Mouse (Mus musculus) liver, embryonic 15.5 days (tissue): ENCODE results near the gene Hmces. TPM values are rescaled to one million over a fixed set of nuclear protein-coding genes. Genes with fewer than 3 reads are reported as not detected.

Experiments
- ATAC-seq: fragments of 200-750 bp; cut with Nextera tagmentation; 2 replicates; pipeline ENCODE4 v1.8.0; 2017; ENCODE audit warnings: moderate number of reproducible peaks, mild to moderate bottlenecking, moderate library complexity; ENCODE audit not compliant: insufficient read depth
- H3K27ac ChIP-seq: fragments of 300-500 bp; sonication (generic); replicated peaks from 2 replicates; pipeline ENCODE4 v1.5.1; 2015; ENCODE audit warnings: mild to moderate bottlenecking, inconsistent platforms
- H3K27me3 ChIP-seq: fragments of 300-500 bp; sonication (generic); 2 replicates; pipeline ENCODE4 v1.6.1; 2015; ENCODE audit warnings: mild to moderate bottlenecking, inconsistent platforms
- H3K36me3 ChIP-seq: fragments of 300-500 bp; sonication (generic); replicated peaks from 2 replicates; pipeline ENCODE4 v1.6.1; 2015; ENCODE audit warnings: moderate library complexity, mild to moderate bottlenecking, inconsistent platforms
- H3K4me1 ChIP-seq: fragments of 300-500 bp; sonication (generic); replicated peaks from 2 replicates; pipeline ENCODE4 v1.6.1; 2015; ENCODE audit warnings: inconsistent platforms
- H3K4me2 ChIP-seq: fragments of 300-500 bp; sonication (generic); 2 replicates; pipeline ENCODE4 v1.6.1; 2015; ENCODE audit warnings: moderate library complexity, mild to moderate bottlenecking, inconsistent platforms
- H3K4me3 ChIP-seq: fragments of 300-500 bp; sonication (generic); replicated peaks from 2 replicates; pipeline ENCODE4 v1.5.1; 2015; ENCODE audit warnings: mild to moderate bottlenecking, inconsistent platforms
- H3K9ac ChIP-seq: fragments of 300-500 bp; sonication (generic); 2 replicates; pipeline ENCODE4 v1.6.1; 2015; ENCODE audit warnings: moderate library complexity, mild to moderate bottlenecking, inconsistent platforms
- H3K9me3 ChIP-seq: fragments of 300-500 bp; sonication (generic); replicated peaks from 2 replicates; pipeline ENCODE4 v1.6.1; 2016; ENCODE audit warnings: inconsistent platforms
- WGBS: fragments of 180-500 bp; shearing (Covaris S2); methylation state at CpG from one replicate; pipeline ENCODE4 v1.1.7; 2015; ENCODE audit warnings: mixed read lengths; ENCODE audit not compliant: insufficient replicate concordance; 5-methylcytosine and 5-hydroxymethylcytosine counted together
- polyA plus RNA-seq: library from polyadenylated mRNA; unstranded; fragments of >200 nt; fragmentation: Nextera tagmentation; extraction: Ambion mirVana; gene quantifications from 2 replicates; pipeline ENCODE4 v1.2.1, GENCODE M21; 2015

The Hmces gene
- 18.9 and 19.2 TPM in 2 replicates for polyA plus RNA-seq

GRCm38 (mm10) chr6:87913661-87914325 is at the start of gene Hmces:
Gene Hmces (plus strand): TSS chr6:87913935.
- ATAC-seq = peak; percentile 93
- Histone ChIP-seq H3K27ac (peak within 1 kb of the TSS; percentile 77), H3K4me1 (peaks cover 26% of the 10 kb centered on the region), H3K9me3 (no peaks in the 10 kb centered on the region), H3K4me3 (peak within 1 kb of the TSS; percentile 86), H3K27me3 (no peaks in the 10 kb centered on the region), H3K4me2 (peak within 1 kb of the TSS; percentile 99), H3K36me3 (peaks cover 66% of the 10 kb centered on the region), H3K9ac (peak within 1 kb of the TSS; percentile 87)
- WGBS = 1% methylated on average over 61 of the region's 62 CpGs

DNA sequence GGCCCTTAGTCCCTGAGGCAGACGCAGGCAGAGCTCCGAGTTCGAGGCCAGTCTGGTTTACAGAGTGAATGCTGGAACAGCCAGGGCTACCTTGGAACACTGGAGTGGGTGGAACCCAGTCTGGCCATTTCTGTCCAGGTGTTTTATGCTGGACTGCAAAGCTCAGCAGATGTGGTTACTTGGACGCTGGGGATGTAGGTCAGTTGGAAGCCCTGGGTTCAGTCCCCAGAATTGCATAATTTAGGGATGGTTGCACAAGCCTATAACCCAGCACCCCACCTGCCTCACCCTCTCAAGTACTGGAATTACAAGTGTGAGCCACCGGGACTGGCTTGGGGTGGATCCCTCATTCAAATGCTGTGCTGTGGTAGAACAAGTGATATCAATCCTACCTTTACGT is 47.5 kb upstream of the Hmces start:
- H3K27ac ChIP-seq = 0 out of 2 replicates have a peak overlapping the region, but pooled peaks have one; percentile 0
- peaks cover 48% of the 10 kb centered on the region for H3K4me1 ChIP-seq
- peak; percentile 4; the same call in 1 of the 2 replicates for ATAC-seq

DNA sequence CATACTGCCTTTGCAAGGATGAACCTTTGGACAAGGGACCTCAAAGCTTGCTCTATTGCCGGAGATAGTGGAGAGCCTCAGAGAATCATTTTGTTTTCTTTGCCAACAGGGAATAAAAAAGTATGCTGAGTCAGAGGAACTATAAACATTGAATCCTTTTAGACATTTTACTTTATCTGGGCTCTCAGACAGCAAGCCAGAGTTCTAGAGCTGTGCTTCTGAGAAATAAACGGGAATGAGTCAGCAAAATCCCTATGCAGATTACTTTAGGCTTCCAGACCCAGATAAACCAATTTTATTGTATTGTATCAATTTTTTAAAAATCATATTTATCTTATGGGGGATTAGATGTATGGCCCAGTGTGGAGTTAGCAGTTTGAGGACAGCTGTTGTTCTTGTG is 46.5 kb upstream of the Hmces start:
- 0 out of 2 replicates have a peak overlapping the region, but pooled peaks have one; percentile 8 for H3K4me2 ChIP-seq
- 26% methylated on average over 2 of the region's 2 CpGs for WGBS
- H3K9me3 ChIP-seq = no peaks in the 10 kb centered on the region
- peak overlapping the region; percentile 73 for H3K27ac ChIP-seq
- H3K4me1 ChIP-seq = peaks cover 49% of the 10 kb centered on the region
- no peak overlapping the region for H3K9ac ChIP-seq
- no peak overlapping the region for H3K4me3 ChIP-seq
- H3K36me3 ChIP-seq = no peaks in the 10 kb centered on the region
- no peak; the same call in 1 of the 2 replicates for ATAC-seq
- no peaks in the 10 kb centered on the region for H3K27me3 ChIP-seq

More for the DNA sequence above, 47.5 kb upstream of the Hmces start:
- no peak overlapping the region for H3K4me3 ChIP-seq
- no peaks in the 10 kb centered on the region for H3K9me3 ChIP-seq
- no peaks in the 10 kb centered on the region for H3K36me3 ChIP-seq
- H3K4me2 ChIP-seq = no peak overlapping the region
- H3K27me3 ChIP-seq = no peaks in the 10 kb centered on the region
- no peak overlapping the region for H3K9ac ChIP-seq
- 69% methylated on average over 6 of the region's 6 CpGs for WGBS

GRCm38 (mm10) chr6:87868871-87869506 is 44.7 kb upstream of the Hmces start:
- Histone ChIP-seq H3K27me3 (no peaks in the 10 kb centered on the region), H3K9me3 (no peaks in the 10 kb centered on the region), H3K4me1 (peaks cover 48% of the 10 kb centered on the region), H3K27ac (peak overlapping the region; percentile 35), H3K9ac (no peak overlapping the region), H3K36me3 (no peaks in the 10 kb centered on the region), H3K4me3 (no peak overlapping the region), H3K4me2 (no peak overlapping the region)
- ATAC-seq = no peak
- 39% methylated on average over 9 of the region's 9 CpGs for whole genome bisulfite sequencing

GRCm38 (mm10) chr6:87870440-87870839 is 43.3 kb upstream of the Hmces start:
- peak; percentile 59; the same call in 1 of the 2 replicates for ATAC-seq
- Histone ChIP-seq H3K4me3 (no peak overlapping the region), H3K27me3 (no peaks in the 10 kb centered on the region), H3K36me3 (no peaks in the 10 kb centered on the region), H3K9me3 (no peaks in the 10 kb centered on the region), H3K27ac (peak overlapping the region; percentile 58), H3K4me1 (peaks cover 52% of the 10 kb centered on the region), H3K4me2 (no peak overlapping the region), H3K9ac (no peak overlapping the region)
- WGBS = 6% methylated on average over 1 of the region's 1 CpGs

- 77% methylated on average over 7 of the region's 7 CpGs for WGBS
- H3K9me3 ChIP-seq = no peaks in the 10 kb centered on the region
- no peak overlapping the region for H3K4me2 ChIP-seq
- no peak overlapping the region for H3K27ac ChIP-seq
- H3K4me3 ChIP-seq = no peak overlapping the region
- H3K9ac ChIP-seq = no peak overlapping the region
- no peaks in the 10 kb centered on the region for H3K36me3 ChIP-seq
- no peaks in the 10 kb centered on the region for H3K27me3 ChIP-seq
- ATAC-seq = no peak
- peaks cover 60% of the 10 kb centered on the region for H3K4me1 ChIP-seq
These were observed 42.5 kb upstream of the Hmces start for GRCm38 (mm10) chr6:87871240-87871639.

- ATAC-seq = peak; percentile 49; the same call in 1 of the 2 replicates
- no peak overlapping the region for H3K4me3 ChIP-seq
- no peak overlapping the region; the same call in 1 of the 2 replicates for H3K27ac ChIP-seq
- no peaks in the 10 kb centered on the region for H3K36me3 ChIP-seq
- no peak overlapping the region for H3K9ac ChIP-seq
- H3K9me3 ChIP-seq = no peaks in the 10 kb centered on the region
- no peaks in the 10 kb centered on the region for H3K27me3 ChIP-seq
- 55% methylated on average over 1 of the region's 1 CpGs for WGBS
- H3K4me2 ChIP-seq = no peak overlapping the region
- peaks cover 49% of the 10 kb centered on the region for H3K4me1 ChIP-seq
These were observed 40.6 kb upstream of the Hmces start for GRCm38 (mm10) chr6:87873104-87873503.

DNA sequence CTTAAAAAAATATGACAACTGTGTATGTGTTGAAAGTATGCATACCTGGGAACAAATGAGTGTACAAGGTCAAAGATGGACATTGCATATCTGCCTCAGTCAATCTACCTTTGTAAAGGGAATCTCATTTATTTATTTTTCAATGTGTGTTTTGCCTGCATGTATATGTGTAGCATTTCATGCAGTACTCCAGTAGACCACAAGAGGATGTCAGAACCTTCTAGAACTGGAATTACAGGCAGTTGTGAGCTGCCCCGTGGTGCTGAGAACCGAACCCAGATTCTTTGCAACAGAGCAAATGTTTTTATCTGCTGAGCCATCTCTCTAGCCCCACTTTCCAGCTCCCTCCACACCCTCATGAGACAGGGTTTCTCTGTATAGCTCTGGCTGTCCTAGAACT is 39.8 kb upstream of the Hmces start:
- no peak overlapping the region for H3K4me2 ChIP-seq
- H3K36me3 ChIP-seq = no peaks in the 10 kb centered on the region
- ATAC-seq = no peak
- no peak overlapping the region for H3K4me3 ChIP-seq
- H3K27me3 ChIP-seq = no peaks in the 10 kb centered on the region
- peaks cover 45% of the 10 kb centered on the region for H3K4me1 ChIP-seq
- no peak overlapping the region for H3K27ac ChIP-seq
- H3K9ac ChIP-seq = no peak overlapping the region
- no peaks in the 10 kb centered on the region for H3K9me3 ChIP-seq
- 75% methylated on average over 2 of the region's 2 CpGs for WGBS

GRCm38 (mm10) chr6:87875083-87875482 is 38.7 kb upstream of the Hmces start:
- no peak overlapping the region for H3K9ac ChIP-seq
- no peak overlapping the region for H3K4me2 ChIP-seq
- 77% methylated on average over 1 of the region's 1 CpGs for WGBS
- peaks cover 44% of the 10 kb centered on the region for H3K4me1 ChIP-seq
- H3K4me3 ChIP-seq = no peak overlapping the region
- peak overlapping the region; percentile 19; the same call in 1 of the 2 replicates for H3K27ac ChIP-seq
- H3K27me3 ChIP-seq = no peaks in the 10 kb centered on the region
- no peaks in the 10 kb centered on the region for H3K36me3 ChIP-seq
- ATAC-seq = no peak
- H3K9me3 ChIP-seq = no peaks in the 10 kb centered on the region

GRCm38 (mm10) chr6:87875562-87875961 is 38.2 kb upstream of the Hmces start:
- no peaks in the 10 kb centered on the region for H3K9me3 ChIP-seq
- no peak for ATAC-seq
- H3K4me2 ChIP-seq = no peak overlapping the region
- H3K36me3 ChIP-seq = no peaks in the 10 kb centered on the region
- no peak overlapping the region for H3K9ac ChIP-seq
- no peak overlapping the region for H3K4me3 ChIP-seq
- H3K27me3 ChIP-seq = no peaks in the 10 kb centered on the region
- WGBS = 67% methylated on average over 7 of the region's 7 CpGs
- H3K27ac ChIP-seq = peak overlapping the region; percentile 19
- H3K4me1 ChIP-seq = peaks cover 39% of the 10 kb centered on the region

GRCm38 (mm10) chr6:87876068-87876643 is 37.6 kb upstream of the Hmces start:
- Histone ChIP-seq H3K4me1 (peaks cover 36% of the 10 kb centered on the region), H3K36me3 (no peaks in the 10 kb centered on the region), H3K4me3 (no peak overlapping the region), H3K27me3 (no peaks in the 10 kb centered on the region), H3K4me2 (peak overlapping the region; percentile 37; the same call in 1 of the 2 replicates), H3K9me3 (no peaks in the 10 kb centered on the region), H3K27ac (peak overlapping the region; percentile 19; the same call in 1 of the 2 replicates), H3K9ac (no peak overlapping the region)
- ATAC-seq = peak; percentile 13; the same call in 1 of the 2 replicates
- WGBS = 31% methylated on average over 13 of the region's 13 CpGs
